Mouse (Mus musculus) testis, adult 2 months (tissue): ENCODE results near the gene Cavin1. TPM values are rescaled to one million over a fixed set of nuclear protein-coding genes. Genes with fewer than 3 reads are reported as not detected.
A peak's percentile ranks its signal among the peaks of the same experiment; 100 is the strongest.

Source experiments
- H3K27ac ChIP-seq: fragments of 200-500 bp; 2 replicates; pipeline ENCODE4 v1.5.1; 2012; ENCODE audit warnings: low read depth, low read length; ENCODE audit not compliant: control insufficient read depth, insufficient read depth
- H3K27me3 ChIP-seq: fragments of 200-500 bp; 2 replicates; pipeline ENCODE4 v1.6.1; 2012; ENCODE audit warnings: mild to moderate bottlenecking, low read length, moderate library complexity; ENCODE audit not compliant: control insufficient read depth, insufficient read depth
- H3K36me3 ChIP-seq: fragments of 200-500 bp; 2 replicates; pipeline ENCODE4 v1.6.1; 2012; ENCODE audit warnings: mild to moderate bottlenecking, low read length; ENCODE audit not compliant: control insufficient read depth, insufficient read depth
- H3K4me1 ChIP-seq: fragments of 200-500 bp; 2 replicates; pipeline ENCODE4 v1.6.1; 2012; ENCODE audit warnings: low read length; ENCODE audit not compliant: control insufficient read depth, insufficient read depth
- H3K4me3 ChIP-seq: fragments of 200-500 bp; 2 replicates; pipeline ENCODE4 v1.5.1; 2012; ENCODE audit warnings: low read depth, mild to moderate bottlenecking, low read length, moderate library complexity, mixed read lengths; ENCODE audit not compliant: control insufficient read depth
- CTCF ChIP-seq: fragments of 200-500 bp; IDR thresholded peaks from 2 replicates; pipeline ENCODE4 v1.5.1; 2012; ENCODE audit warnings: low read depth, mild to moderate bottlenecking, inconsistent platforms, low read length, moderate library complexity; ENCODE audit not compliant: control insufficient read depth, insufficient read depth, insufficient replicate concordance
- POLR2A ChIP-seq: fragments of 200-500 bp; IDR thresholded peaks from 2 replicates; pipeline ENCODE4 v1.6.1; 2012; ENCODE audit warnings: low read depth, mild to moderate bottlenecking, inconsistent platforms, low read length, moderate library complexity; ENCODE audit not compliant: control insufficient read depth
- polyA plus RNA-seq: library from polyadenylated mRNA; depleted of rRNA; stranded (reverse); fragments of >200 nt; gene quantifications from 2 replicates; pipeline ENCODE4 v1.2.3, GENCODE M21; 2012

The Cavin1 gene
- polyA plus RNA-seq, 1 experiment = 5.1 TPM

DNA sequence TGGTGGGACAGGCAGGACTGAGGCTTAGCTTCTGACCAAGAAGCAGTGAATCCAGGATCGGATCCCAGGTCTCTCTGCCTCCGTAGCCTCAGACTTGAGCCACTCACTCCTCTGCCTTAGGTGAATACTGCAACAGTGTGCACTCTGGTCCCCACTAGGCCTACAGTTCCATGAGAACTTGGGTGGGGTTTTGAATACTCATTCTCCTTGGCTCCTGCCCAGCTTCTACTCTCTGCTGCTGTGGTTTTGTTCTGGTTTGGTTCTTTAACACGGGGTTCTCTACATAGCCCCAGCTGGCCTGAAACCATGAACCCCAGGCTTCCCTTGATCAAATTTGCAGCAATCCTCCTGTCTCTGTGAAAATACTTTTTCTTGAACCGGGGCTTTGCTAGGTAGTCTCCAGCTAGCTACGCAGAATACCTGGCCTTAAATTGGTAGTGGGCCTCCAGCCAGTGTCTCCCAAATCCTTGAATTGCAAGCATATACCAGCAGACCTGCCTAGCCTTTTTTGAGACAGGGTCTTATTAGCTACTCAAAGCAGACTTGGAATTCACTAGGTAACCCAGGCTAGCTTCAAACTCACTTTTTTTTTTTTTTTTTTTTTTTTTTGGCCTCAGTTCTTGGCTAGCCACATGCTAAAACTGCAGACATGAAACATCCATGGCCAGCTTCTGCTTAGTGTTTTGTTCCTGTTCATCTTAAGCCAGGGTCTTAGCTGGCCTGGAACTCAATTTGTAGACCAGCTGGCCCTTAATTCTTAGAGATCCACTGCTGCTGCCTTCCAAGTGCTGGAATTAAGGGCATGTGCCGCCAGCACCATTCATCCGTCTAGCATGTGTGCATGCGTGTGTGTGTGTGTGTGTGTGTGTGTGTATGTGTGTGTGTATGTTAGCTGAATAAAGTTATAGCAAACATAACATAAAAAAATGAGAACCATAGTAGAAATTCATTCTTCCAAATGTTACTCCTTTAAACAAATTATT, 35.0 kb downstream of the Cavin1 start:
- Histone ChIP-seq H3K27ac (no peak overlapping the region), H3K36me3 (no peaks in the 10 kb centered on the region), H3K27me3 (no peaks in the 10 kb centered on the region), H3K4me3 (no peak overlapping the region), H3K4me1 (peaks cover 2% of the 10 kb centered on the region)
- TF ChIP-seq CTCF (no peak), POLR2A (no peak)

DNA sequence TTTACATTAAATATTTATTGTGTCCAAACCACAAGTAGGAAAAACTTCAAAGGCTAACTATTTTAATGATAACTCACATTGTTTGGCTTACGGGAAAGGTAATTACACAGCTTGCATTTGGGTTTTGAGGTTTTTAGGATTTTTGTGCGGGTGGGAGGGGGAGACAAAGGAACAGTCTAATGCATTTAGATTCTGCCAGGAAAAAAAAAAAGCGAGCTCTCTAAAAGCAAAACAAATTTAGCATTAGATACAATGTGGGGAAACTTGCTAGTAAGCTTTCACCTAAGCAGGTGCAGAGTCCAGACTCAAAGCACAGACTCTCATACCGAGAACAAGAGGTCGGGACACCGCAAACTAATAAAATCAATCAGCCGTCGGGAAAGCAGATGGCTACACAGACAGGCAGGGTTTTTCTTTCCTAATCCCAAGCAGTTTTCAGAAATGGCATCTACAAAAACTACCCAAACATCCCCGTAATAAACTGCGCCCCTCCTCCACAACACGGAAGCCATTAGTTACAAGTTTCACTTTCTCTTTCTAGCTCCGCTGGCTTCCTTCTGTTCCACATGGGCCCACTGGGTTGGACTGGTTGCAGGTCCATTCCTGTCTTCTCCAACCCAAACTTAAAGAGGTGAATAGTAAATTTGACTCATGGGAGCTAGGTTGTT, 39.3 kb downstream of the Cavin1 start:
- no peak for TF ChIP-seq POLR2A
- Histone ChIP-seq H3K27ac (0 out of 2 replicates have a peak overlapping the region, but pooled peaks have one; percentile 10), H3K4me3 (peak overlapping the region; percentile 36; the same call in 1 of the 2 replicates), H3K4me1 (no peaks in the 10 kb centered on the region), H3K36me3 (no peaks in the 10 kb centered on the region), H3K27me3 (no peaks in the 10 kb centered on the region)

DNA sequence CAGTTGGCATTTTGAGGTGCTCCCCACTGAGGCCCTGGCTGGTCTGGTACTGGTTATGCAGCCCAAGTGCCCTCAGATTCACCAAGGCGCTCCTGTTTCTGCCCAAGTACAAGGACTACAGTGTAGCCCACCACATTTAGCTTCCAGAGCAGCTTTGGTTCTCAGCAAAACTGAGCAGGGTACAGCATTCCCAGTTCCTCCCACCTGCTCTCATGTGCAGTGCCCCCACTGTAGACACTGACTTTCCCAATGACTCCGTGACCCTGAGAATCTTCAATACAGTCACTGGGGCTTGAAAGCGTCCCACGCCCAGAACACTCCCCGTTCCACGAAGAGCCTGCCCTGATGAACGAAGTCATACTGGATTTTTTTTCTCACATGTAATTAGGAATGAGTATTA, 40.1 kb downstream of the Cavin1 start:
- no peak overlapping the region for H3K4me3 ChIP-seq
- H3K27ac ChIP-seq = no peak overlapping the region
- H3K36me3 ChIP-seq = no peaks in the 10 kb centered on the region
- no peaks in the 10 kb centered on the region for H3K4me1 ChIP-seq
- H3K27me3 ChIP-seq = no peaks in the 10 kb centered on the region
- TF ChIP-seq CTCF (no peak), POLR2A (no peak)

DNA sequence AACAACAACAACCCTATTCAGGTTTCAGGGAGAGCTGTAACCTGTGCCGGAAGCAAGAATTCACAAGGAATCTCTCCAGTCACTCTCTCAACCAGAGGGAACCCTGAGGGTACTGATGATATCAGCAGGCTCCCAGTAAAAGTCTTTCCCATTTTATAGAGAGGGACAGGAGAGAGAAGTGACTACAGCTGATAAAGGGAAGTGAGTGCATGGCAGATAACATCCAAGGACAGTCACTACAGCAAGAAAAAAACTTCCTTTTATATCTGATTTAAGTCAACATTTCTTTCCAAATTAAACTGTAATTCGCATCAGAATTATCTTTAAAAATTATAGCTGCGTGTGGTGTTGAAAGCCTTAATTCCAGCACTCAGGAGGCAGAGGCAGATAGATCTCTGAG, 43.3 kb downstream of the Cavin1 start:
- H3K4me1 ChIP-seq = no peaks in the 10 kb centered on the region
- no peak for TF ChIP-seq CTCF
- no peak for TF ChIP-seq POLR2A
- no peaks in the 10 kb centered on the region for H3K27me3 ChIP-seq
- no peak overlapping the region for H3K4me3 ChIP-seq
- H3K36me3 ChIP-seq = no peaks in the 10 kb centered on the region
- H3K27ac ChIP-seq = no peak overlapping the region

DNA sequence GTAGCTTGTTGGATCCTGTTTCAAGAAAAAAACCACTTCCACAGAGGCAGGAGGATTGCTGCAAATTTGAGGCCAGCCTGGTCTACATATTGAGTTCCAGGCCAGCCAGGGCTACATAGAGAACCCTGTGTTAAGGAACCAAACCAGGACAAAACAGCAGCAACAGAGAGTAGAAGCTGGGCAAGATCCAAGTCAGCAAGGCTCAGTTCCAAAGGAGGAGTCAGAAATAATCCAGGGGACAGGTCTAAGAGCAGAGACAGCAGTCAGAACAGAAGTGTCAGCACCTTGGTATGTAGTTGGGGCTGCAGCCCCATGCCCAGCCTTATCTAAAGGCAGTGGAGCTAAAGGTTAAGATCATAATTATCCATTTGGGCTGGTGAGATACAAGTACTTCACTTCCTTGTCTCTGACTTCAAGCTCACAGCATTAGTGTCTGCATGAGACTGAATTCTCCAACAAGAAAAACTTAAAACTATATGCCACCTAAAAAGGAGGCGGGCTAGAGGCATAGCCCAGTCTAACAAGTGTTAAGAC, 46.2 kb downstream of the Cavin1 start:
- TF ChIP-seq CTCF (no peak), POLR2A (no peak)
- Histone ChIP-seq H3K27me3 (no peaks in the 10 kb centered on the region), H3K27ac (no peak overlapping the region), H3K36me3 (no peaks in the 10 kb centered on the region), H3K4me1 (no peaks in the 10 kb centered on the region), H3K4me3 (no peak overlapping the region)

DNA sequence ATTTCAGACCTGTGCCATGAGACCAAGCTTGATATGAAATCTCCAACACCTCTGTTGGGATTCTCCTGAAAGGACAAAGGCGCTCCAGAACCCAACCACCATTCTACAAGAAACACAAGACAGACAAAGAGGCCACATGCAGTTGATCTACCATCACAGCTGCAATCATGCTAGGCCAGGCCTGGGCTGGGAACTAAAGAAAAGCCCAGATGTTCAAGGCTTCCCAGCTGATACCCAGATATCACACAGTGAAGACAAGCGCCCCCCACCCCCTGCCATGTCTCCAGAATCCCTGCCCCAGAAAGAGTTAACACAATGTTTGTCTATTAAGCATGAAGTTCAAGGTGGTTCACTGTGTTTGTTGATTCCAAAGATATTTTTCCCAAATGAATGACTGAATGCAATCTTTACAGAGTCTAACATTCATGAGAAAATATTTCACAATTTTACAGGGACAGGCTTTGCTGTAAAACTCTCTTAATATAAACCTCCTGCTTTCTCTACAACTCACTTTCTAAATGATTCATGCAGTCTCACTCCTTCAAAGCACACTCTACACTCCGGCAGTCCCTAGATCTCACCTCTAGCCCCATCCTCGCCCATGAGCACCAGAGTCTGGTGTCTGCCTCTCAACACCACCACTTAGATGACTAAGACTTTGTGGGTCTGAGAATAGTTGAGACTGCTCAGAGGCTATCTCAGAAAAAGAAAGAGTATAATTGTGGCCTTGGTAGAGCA, 49.6 kb downstream of the Cavin1 start:
- H3K36me3 ChIP-seq = no peaks in the 10 kb centered on the region
- no peak for TF ChIP-seq POLR2A
- TF ChIP-seq CTCF = no peak
- H3K4me3 ChIP-seq = no peak overlapping the region
- H3K4me1 ChIP-seq = no peaks in the 10 kb centered on the region
- no peaks in the 10 kb centered on the region for H3K27me3 ChIP-seq
- no peak overlapping the region for H3K27ac ChIP-seq
